Mouse (Mus musculus): ENCODE results near the gene Sfxn2.
"Not testable (repeated sequence)": the region's sequence is repeated elsewhere in the genome, so short reads cannot be mapped to it uniquely, and the experiment has no call there.

The Sfxn2 gene

DNA sequence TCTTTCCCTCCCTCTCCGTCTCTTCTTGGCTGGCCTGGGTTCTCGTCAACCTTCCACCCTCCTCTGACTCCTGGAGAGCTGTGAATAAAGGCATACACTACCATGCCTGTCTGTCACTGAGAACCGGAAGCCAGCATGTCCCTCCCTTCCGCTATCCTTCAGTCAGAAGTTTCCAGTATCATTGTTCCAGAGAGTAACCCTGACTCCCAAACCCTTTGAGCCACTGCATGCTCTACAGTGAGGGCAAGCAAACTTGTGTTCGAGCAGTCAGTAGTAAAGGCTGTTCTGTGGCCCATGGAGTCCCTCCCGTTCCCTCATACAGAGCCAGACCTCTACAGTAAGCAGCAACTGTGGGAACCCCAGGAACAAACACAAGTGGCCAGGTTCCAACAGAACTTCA lies 25.6 kb upstream of the Sfxn2 start:
- no peak for DNase-seq (ENCODE audit: low spot score)

GRCm38 (mm10) chr19:46548110-46548509 lies 25.1 kb upstream of the Sfxn2 start:
- DNase-seq (ENCODE audit: low spot score): no peak

- DNase-seq (ENCODE audit: low spot score): no peak
Measured at GRCm38 (mm10) chr19:46550385-46550784, 22.8 kb upstream of the Sfxn2 start.

DNA sequence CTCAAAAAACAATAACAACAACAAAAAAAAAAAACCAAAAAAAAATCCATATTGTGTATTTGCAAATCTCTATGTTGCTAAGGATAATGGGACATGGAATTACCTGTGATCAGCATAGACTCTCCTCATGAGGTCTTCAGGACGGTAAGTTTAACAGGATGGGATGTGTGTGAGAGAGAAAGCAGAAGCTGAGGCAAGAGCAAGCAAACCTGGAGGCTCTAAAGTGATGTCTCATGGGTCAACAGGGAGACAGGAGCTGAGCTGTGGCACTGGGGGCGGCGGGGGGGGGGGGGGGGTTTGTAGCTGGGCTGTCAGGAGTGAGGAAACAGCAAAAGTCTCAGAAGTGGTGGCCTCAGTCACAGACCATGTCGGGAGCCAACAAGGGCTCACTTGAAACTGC lies 20.7 kb upstream of the Sfxn2 start:
- no peak for DNase-seq (ENCODE audit: low spot score)

DNA sequence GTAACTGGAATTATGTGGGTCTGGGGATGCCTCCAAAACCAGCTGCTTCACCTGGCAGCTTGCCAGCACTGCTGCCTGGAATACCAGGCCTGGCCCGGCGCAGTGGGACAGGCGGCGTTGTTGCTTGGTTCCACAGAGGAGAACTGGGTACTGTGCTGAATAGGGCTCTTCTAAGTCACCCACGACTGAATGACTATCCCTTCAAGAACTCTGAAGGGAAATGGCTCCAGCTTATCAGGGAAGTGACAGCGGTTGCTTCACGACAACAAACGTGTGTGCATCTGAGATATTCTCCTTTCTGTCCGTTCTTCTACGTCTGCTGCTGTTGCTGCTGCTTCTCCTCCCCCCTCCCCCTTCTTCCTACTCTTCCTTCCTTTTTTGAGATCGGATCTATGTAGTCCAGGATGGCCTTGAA lies 19.6 kb upstream of the Sfxn2 start:
- no peak for DNase-seq (ENCODE audit: low spot score)

DNA sequence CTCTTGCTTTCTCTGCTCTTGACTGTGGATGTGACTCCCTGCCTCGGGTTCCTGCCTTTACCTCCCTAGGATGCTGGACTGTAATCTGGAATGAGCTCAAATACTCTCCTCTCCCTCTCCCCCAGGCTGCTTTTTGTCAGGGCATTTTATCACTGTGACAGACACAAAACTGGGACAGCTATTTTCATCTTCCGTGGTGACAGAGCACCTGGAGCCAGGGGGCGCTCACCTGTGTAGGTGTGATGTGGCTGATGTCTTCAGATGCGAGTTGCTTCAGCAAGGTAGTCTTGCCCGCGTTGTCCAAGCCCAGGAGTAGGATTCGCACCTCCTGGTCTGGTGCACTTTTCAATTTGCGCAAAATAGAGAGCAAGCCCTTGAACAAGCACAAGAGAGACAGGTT lies 15.2 kb upstream of the Sfxn2 start:
- no peak for DNase-seq (ENCODE audit: low spot score)

- no peak for DNase-seq (ENCODE audit: low spot score)
Measured at GRCm38 (mm10) chr19:46558631-46559030, 14.5 kb upstream of the Sfxn2 start.

- DNase-seq (ENCODE audit: low spot score): no peak
Measured at GRCm38 (mm10) chr19:46562132-46562531, 11.0 kb upstream of the Sfxn2 start.

DNA sequence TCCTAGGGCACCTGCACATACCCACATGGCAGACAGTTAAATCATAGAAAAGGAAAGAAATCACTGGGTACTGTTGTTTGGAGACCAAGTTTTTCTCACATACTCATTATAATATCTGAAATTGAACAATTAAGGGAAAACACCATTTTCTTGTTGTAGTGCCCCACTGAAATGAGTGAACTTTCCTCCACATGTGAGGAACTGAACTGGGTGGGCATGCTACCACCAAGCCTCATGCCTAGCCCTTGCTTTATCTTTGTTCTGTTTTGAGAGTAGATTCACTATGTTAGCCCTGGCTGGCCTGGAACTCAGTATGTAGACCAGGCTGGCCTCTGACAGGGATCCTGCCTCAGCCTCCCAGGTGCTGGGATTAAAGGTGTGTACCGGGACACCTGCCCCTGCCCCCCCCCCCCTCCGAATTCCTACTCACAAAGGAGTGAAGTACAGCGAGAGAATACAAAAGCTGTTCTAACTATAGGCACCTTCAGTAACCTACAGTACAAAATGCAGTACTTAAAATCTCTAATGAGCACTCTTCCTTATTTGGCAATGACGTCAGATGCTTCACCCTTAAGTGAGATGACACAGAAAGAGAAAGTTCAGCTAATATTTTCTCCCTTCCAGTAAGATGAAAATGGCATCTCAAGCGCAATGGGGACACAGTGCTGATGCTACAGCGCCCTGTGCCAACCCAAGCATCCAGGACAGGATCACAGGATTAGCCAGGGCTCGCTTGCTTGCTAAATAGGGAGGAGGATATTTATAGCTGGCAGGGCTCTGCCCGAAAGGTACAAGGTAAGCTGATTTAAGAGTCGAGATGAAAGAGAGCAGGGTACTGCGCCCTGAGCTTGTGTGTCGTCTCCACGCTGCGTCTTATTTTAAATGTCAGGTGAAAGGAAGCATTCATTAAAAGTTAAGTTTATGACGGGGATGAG lies 10.3 kb upstream of the Sfxn2 start:
- no peak for DNase-seq (ENCODE audit: low spot score)

DNA sequence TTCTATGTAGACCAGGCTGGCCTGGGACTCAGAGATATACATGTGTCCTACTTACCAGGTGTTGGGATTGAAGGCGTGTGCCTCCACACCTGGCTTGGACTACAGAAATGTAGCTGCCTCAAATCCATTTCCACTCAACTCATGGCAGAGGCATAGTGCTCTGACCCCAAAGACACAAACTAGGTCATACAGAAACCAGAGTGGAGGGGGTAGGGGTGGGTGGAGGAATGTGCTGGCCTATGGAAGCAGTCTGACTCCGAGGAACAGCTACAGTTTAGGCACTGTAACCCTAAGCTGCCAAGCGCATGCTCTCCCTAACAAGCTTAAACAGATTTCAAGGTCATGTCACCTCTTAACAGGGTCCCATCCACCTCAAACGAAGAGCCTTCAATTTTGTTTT lies 9.6 kb upstream of the Sfxn2 start:
- no peak for DNase-seq (ENCODE audit: low spot score)

DNA sequence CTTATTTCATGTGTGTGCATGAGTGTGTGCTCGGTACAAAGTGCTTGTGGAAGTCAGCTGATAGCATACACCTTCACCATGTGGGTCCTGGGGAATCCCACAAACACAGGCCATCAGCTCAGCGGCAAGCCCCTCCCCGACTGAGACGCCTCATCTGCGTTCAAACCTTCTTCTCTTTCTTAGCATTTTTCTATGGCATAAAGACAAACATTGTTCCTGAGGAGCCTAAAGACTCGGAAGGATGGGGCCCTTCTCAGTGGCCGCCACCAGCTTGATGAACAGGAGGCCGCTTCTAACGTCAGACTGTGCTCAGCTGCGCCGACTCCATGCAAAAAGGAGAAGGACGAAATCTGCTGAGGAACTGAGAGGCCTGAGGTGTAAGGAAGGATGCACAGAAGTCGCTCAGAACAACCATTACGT lies 9.1 kb upstream of the Sfxn2 start:
- DNase-seq (ENCODE audit: low spot score): no peak

GRCm38 (mm10) chr19:46571211-46571877 lies 1.8 kb upstream of the Sfxn2 start:
- DNase-seq (ENCODE audit: low spot score): not testable (repeated sequence)

- DNase-seq (ENCODE audit: low spot score): no peak
Measured at GRCm38 (mm10) chr19:46571878-46572244, 1.3 kb upstream of the Sfxn2 start.

DNA sequence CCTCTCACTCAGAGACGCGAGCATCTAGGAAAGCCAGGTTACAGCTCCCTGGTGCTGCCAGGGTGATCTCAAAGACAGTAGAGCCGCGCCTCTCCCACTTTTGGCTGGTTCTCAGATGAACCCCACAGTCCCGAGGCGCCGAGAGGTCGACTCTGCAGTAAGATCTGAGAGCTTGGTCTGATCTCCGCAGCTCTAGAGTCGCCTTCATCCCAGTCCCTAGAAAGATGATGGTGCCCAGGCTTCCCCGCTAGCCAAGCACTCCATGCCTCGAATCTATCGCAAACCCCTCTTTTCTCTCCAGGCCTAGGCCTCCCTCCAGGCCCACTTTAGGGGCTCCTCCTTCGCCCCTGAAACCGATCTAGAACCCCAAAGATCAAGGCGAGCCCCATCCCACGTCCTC lies 617 bp upstream of the Sfxn2 start:
- no peak for DNase-seq (ENCODE audit: low spot score)

DNA sequence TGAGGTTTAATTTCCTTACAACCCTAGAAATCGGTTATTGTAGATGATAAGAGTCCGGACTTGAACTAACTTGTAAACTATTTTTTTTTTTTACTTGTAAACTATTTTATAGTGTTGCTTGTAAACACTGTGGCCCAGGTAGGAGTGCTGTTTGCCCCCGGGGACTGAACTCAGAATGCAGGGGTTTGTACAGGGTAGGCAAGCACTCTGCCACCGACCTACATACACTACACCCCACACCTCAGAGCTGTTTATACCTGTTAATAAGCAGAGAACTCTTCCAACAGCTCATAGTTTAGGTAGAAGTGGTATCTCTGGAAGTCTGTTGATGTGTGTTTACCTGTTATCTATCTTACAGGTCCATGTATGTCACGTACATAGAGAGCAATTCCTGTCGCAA lies 825 bp downstream of the Sfxn2 start:
- DNase-seq (ENCODE audit: low spot score): no peak

DNA sequence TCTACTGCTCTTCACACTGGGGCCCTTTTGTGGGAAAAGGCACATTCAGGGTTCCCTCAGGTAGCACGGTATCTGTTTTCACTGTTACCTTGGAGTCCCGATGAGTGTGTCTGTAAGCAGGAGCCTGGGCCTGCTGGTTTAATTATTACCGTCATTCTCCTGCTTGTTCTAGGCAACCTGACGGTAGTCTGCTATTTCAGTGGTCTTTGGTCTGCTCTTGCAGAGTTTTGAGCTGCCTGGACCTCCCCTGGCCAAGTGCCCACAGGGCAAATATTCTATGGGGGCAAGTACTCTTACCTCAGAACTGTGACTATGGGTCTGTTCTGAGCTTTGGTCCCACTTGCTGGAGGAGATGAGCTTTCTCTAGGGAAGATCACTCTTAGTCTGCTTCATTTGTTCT lies 2.0 kb downstream of the Sfxn2 start:
- no peak for DNase-seq (ENCODE audit: low spot score)

GRCm38 (mm10) chr19:46587823-46588508 lies 14.8 kb downstream of the Sfxn2 start:
- DNase-seq (ENCODE audit: low spot score): peak; percentile 59

GRCm38 (mm10) chr19:46591575-46591974 lies 18.4 kb downstream of the Sfxn2 start:
- DNase-seq (ENCODE audit: low spot score): no peak

DNA sequence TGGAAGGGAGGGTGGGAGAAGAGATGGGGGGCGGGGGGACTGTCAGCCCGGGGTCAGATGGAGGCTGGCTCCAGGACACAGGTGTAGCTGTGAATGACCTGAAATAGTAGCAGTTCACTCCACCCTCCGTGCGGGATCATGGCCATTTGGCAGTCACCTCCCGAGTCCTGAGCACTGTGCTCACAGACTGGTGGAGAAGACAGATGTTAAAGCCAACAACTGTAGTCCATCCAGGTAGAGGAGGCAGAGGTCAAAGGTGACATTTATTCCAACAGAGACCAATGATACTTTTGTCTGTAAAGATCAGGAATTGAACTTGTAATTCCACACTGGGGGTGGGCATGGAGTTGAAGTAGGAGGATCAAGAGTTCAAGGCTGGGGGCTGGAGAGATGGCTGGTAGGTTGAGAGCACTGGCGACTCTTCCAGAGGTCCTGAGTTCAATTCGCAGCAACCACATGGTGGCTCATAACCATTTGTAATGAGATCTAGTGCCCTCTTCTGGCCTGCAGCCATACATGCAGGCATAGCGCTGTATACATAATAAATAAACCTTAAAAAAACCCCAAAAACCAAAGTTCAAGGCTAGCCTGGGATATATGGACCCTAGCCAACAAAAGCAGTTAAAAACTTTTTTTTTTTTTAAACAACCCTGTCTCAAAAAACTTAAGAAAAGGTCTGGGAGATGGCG lies 19.7 kb downstream of the Sfxn2 start:
- no peak for DNase-seq (ENCODE audit: low spot score)

DNA sequence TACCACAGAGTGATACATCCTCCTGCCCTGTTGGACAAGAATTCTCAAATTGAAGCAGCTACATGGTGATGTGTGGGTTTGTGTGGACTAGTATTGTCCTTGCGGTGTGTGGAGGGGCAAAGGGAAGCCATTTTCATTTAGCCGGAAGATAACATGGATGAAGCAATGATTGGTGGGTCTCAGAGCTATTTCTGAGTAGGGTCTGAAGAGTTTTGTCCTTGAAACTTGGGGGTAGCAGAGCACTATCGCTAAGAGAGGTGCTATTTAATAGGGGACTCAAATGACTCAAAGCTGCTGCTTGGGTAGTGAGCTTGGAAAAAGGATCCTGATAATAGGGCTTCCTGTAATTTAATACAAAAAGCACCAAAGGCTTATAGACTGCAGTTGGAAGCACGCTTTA lies 25.0 kb downstream of the Sfxn2 start:
- DNase-seq (ENCODE audit: low spot score): no peak

- DNase-seq (ENCODE audit: low spot score): peak; percentile 86
Measured at GRCm38 (mm10) chr19:46598720-46599252, 25.6 kb downstream of the Sfxn2 start, which contains the start of gene Wbp1l. TSS of gene Wbp1l (plus strand) at chr19:46599084.

Data from urinary bladder, postnatal 10 days (tissue).